Mouse (Mus musculus) midbrain, embryonic 13.5 days (tissue): ENCODE data around the gene S1pr1. TPM values are rescaled to one million over a fixed set of nuclear protein-coding genes. Genes with fewer than 3 reads are reported as not detected.
A peak's percentile ranks its signal among the peaks of the same experiment; 100 is the strongest.

Experiments
- ATAC-seq: fragments of 200-750 bp; cut with Nextera tagmentation; 2 replicates; pipeline ENCODE4 v1.8.0; 2017; ENCODE audit warnings: mild to moderate bottlenecking, moderate TSS enrichment, moderate library complexity
- H3K27ac ChIP-seq: fragments of 300-500 bp; sonication (generic); 2 replicates; pipeline ENCODE4 v1.5.1; 2015; ENCODE audit warnings: inconsistent platforms, mild to moderate bottlenecking, moderate library complexity
- H3K27me3 ChIP-seq: fragments of 300-500 bp; sonication (generic); 2 replicates; pipeline ENCODE4 v1.6.1; 2015; ENCODE audit warnings: mild to moderate bottlenecking, inconsistent platforms
- H3K36me3 ChIP-seq: fragments of 300-500 bp; sonication (generic); 2 replicates; pipeline ENCODE4 v1.6.1; 2015; ENCODE audit warnings: mild to moderate bottlenecking, inconsistent platforms
- H3K4me1 ChIP-seq: fragments of 300-500 bp; sonication (generic); replicated peaks from 2 replicates; pipeline ENCODE4 v1.6.1; 2015; ENCODE audit warnings: inconsistent platforms
- H3K4me2 ChIP-seq: fragments of 300-500 bp; sonication (generic); replicated peaks from 2 replicates; pipeline ENCODE4 v1.6.1; 2015; ENCODE audit warnings: moderate library complexity, mild to moderate bottlenecking, inconsistent platforms
- H3K4me3 ChIP-seq: fragments of 300-500 bp; sonication (generic); replicated peaks from 2 replicates; pipeline ENCODE4 v1.5.1; 2015; ENCODE audit warnings: mild to moderate bottlenecking, inconsistent platforms
- H3K9ac ChIP-seq: fragments of 300-500 bp; sonication (generic); replicated peaks from 2 replicates; pipeline ENCODE4 v1.6.1; 2015; ENCODE audit warnings: mild to moderate bottlenecking, inconsistent platforms
- H3K9me3 ChIP-seq: fragments of 300-500 bp; sonication (generic); 2 replicates; pipeline ENCODE4 v1.6.1; 2016; ENCODE audit warnings: mild to moderate bottlenecking, inconsistent platforms
- WGBS: fragments of 180-500 bp; shearing (Covaris S2); methylation state at CpG from one replicate; pipeline ENCODE4 v1.1.7; 2015; 5-methylcytosine and 5-hydroxymethylcytosine counted together
- polyA plus RNA-seq: library from polyadenylated mRNA; unstranded; fragments of >200 nt; fragmentation: Nextera tagmentation; extraction: Ambion mirVana; gene quantifications from 2 replicates; pipeline ENCODE4 v1.2.1, GENCODE M21; 2015

Gene S1pr1
- 25.0 and 30.5 TPM in 2 replicates for polyA plus RNA-seq

- peak; percentile 90 for ATAC-seq
- Histone ChIP-seq H3K9me3 (no peaks in the 10 kb centered on the region), H3K4me2 (peak within 1 kb of the TSS; percentile 88), H3K36me3 (0 out of 2 replicates have a peak, but pooled peaks cover 6% of the 10 kb centered on the region), H3K4me3 (peak within 1 kb of the TSS; percentile 57), H3K27me3 (peaks cover 6% of the 10 kb centered on the region; the same call in 1 of the 2 replicates), H3K9ac (peak within 1 kb of the TSS; percentile 59), H3K27ac (peak within 1 kb of the TSS; percentile 52), H3K4me1 (peaks cover 27% of the 10 kb centered on the region)
- WGBS: under 1% methylated on average over 51 of the region's 51 CpGs
These were observed at the start of gene S1pr1 for GRCm38 (mm10) chr3:115714671-115715651. S1pr1 (minus strand) TSS chr3:115715072.

GRCm38 (mm10) chr3:115763292-115763691 is 48.4 kb upstream of the S1pr1 start:
- Histone ChIP-seq H3K36me3 (no peaks in the 10 kb centered on the region), H3K4me2 (no peak overlapping the region), H3K9me3 (0 out of 2 replicates have a peak, but pooled peaks cover 2% of the 10 kb centered on the region), H3K4me3 (no peak overlapping the region), H3K27me3 (no peaks in the 10 kb centered on the region), H3K27ac (no peak overlapping the region), H3K4me1 (no peaks in the 10 kb centered on the region; the same call in 1 of the 2 replicates), H3K9ac (no peak overlapping the region)
- no peak; the same call in 1 of the 2 replicates for ATAC-seq
- WGBS: 78% methylated on average over 6 of the region's 6 CpGs

DNA sequence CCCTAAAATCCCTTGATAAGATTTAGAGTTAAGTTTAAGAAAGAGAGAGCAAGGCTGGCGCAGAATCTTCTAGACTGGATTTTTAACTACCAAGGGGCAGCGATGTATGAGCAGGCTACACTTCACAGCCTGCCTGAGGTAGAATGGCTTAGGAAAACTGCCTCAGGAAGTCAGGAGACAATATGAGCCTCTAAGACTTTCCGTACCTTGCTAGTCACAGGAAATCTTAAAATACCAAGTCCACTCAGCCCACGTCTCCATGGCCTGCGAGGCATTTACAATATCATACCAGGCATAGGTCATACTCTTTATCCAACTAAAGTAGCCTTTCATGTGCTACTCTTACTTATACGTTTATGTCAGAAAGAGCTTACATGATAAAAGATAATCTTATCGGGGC is 48.0 kb upstream of the S1pr1 start:
- 86% methylated on average over 7 of the region's 7 CpGs for WGBS

GRCm38 (mm10) chr3:115759659-115760058 is 44.8 kb upstream of the S1pr1 start:
- H3K4me1 ChIP-seq: no peaks in the 10 kb centered on the region; the same call in 1 of the 2 replicates
- ATAC-seq: no peak
- 0 out of 2 replicates have a peak, but pooled peaks cover 2% of the 10 kb centered on the region for H3K9me3 ChIP-seq
- no peak overlapping the region for H3K4me3 ChIP-seq
- WGBS: 95% methylated on average over 4 of the region's 4 CpGs
- no peak overlapping the region for H3K27ac ChIP-seq
- H3K27me3 ChIP-seq: no peaks in the 10 kb centered on the region
- H3K4me2 ChIP-seq: no peak overlapping the region
- H3K36me3 ChIP-seq: no peaks in the 10 kb centered on the region
- no peak overlapping the region for H3K9ac ChIP-seq

More for the DNA sequence above, 48.0 kb upstream of the S1pr1 start:
- Histone ChIP-seq H3K27me3 (no peaks in the 10 kb centered on the region), H3K4me3 (no peak overlapping the region), H3K27ac (no peak overlapping the region), H3K4me1 (no peaks in the 10 kb centered on the region; the same call in 1 of the 2 replicates), H3K4me2 (no peak overlapping the region), H3K9ac (no peak overlapping the region), H3K36me3 (no peaks in the 10 kb centered on the region), H3K9me3 (0 out of 2 replicates have a peak, but pooled peaks cover 2% of the 10 kb centered on the region)
- no peak for ATAC-seq

GRCm38 (mm10) chr3:115758455-115758912 is 43.6 kb upstream of the S1pr1 start:
- Histone ChIP-seq H3K4me1 (no peaks in the 10 kb centered on the region; the same call in 1 of the 2 replicates), H3K9ac (no peak overlapping the region), H3K9me3 (0 out of 2 replicates have a peak, but pooled peaks cover 2% of the 10 kb centered on the region), H3K27me3 (no peaks in the 10 kb centered on the region), H3K4me3 (no peak overlapping the region), H3K36me3 (no peaks in the 10 kb centered on the region), H3K4me2 (no peak overlapping the region), H3K27ac (no peak overlapping the region)
- WGBS: 24% methylated on average over 9 of the region's 9 CpGs
- ATAC-seq: no peak

DNA sequence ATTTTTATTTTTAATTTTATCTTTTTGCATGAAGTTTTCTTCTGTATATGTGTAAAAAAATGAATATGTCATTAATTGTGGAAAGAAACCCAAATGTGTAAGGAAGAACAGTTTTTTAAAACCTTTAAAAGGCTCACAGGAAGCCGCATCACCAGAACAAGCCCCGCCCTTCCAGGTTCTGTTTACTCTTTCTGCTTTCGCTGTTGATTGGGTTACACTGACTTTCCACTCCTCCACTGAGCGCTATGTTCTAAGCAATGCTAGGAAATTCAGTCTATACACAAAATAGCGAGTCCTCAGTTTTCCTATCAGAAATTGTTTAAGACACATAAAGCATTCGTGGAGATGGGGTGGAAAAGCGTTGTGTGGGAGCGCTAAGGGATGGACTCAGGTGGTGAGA is 39.6 kb upstream of the S1pr1 start:
- Histone ChIP-seq H3K36me3 (no peaks in the 10 kb centered on the region), H3K27ac (no peak overlapping the region), H3K4me2 (no peak overlapping the region), H3K4me3 (no peak overlapping the region), H3K9ac (no peak overlapping the region), H3K4me1 (no peaks in the 10 kb centered on the region; the same call in 1 of the 2 replicates), H3K27me3 (no peaks in the 10 kb centered on the region), H3K9me3 (no peaks in the 10 kb centered on the region)
- 60% methylated on average over 8 of the region's 8 CpGs for WGBS
- no peak for ATAC-seq

DNA sequence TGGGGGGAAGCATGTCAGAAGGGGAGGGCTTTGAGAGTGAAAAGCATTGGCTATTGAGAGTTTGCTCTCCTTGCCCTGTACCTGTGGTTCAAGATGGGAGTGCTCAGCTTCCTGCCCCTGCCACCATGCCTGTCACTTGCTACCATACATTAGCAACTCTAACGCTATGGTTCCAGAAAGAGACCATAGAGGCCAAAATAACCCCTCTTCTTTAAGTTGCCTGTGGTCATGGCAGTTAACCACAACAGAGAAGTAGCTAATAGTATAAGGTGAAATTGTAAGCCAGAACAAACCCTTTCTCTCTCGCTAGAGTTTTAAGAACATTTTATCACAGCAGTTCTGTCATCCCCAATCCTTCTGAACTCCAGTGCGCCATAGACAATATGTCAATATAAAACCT is 35.5 kb upstream of the S1pr1 start:
- 95% methylated on average over 3 of the region's 3 CpGs for WGBS
- no peak overlapping the region for H3K9ac ChIP-seq

GRCm38 (mm10) chr3:115748289-115748989 is 33.6 kb upstream of the S1pr1 start:
- no peaks in the 10 kb centered on the region for H3K4me1 ChIP-seq
- no peak for ATAC-seq
- H3K4me2 ChIP-seq: no peak overlapping the region
- H3K36me3 ChIP-seq: no peaks in the 10 kb centered on the region
- no peak overlapping the region for H3K4me3 ChIP-seq
- H3K27me3 ChIP-seq: no peaks in the 10 kb centered on the region
- no peak overlapping the region for H3K27ac ChIP-seq
- H3K9me3 ChIP-seq: no peaks in the 10 kb centered on the region
- H3K9ac ChIP-seq: no peak overlapping the region
- WGBS: 87% methylated on average over 5 of the region's 5 CpGs

More for the DNA sequence above, 35.5 kb upstream of the S1pr1 start:
- Histone ChIP-seq H3K27me3 (no peaks in the 10 kb centered on the region), H3K27ac (no peak overlapping the region), H3K4me1 (no peaks in the 10 kb centered on the region), H3K36me3 (no peaks in the 10 kb centered on the region), H3K4me2 (no peak overlapping the region), H3K4me3 (no peak overlapping the region), H3K9me3 (no peaks in the 10 kb centered on the region)
- no peak for ATAC-seq

DNA sequence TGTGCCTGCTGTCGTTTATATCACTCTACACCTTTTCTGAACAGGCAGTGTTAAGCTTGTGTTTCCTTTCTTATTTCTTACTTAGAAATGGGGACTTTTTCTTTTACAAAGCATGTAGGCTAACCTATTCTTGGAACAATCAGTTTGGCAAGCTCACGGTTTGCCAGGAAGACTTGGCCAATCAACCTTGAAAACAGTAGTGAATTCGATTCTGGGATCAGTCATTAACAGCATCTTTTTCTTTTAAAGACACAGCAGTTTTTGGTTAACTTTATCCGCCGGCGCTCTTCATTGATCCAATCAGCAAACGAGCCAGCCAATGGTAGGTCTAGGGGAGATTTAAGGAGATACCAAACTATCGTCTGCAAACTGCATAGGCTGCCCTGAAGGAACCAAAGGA is 31.6 kb upstream of the S1pr1 start:
- Histone ChIP-seq H3K9ac (no peak overlapping the region), H3K27ac (no peak overlapping the region), H3K36me3 (no peaks in the 10 kb centered on the region), H3K4me3 (no peak overlapping the region), H3K4me2 (no peak overlapping the region), H3K4me1 (no peaks in the 10 kb centered on the region), H3K27me3 (no peaks in the 10 kb centered on the region), H3K9me3 (no peaks in the 10 kb centered on the region)
- WGBS: 88% methylated on average over 8 of the region's 8 CpGs
- no peak for ATAC-seq

GRCm38 (mm10) chr3:115745088-115745487 is 30.2 kb upstream of the S1pr1 start:
- WGBS: 95% methylated on average over 11 of the region's 11 CpGs
- no peaks in the 10 kb centered on the region for H3K9me3 ChIP-seq
- ATAC-seq: no peak
- H3K27me3 ChIP-seq: no peaks in the 10 kb centered on the region
- H3K4me2 ChIP-seq: no peak overlapping the region
- H3K4me3 ChIP-seq: no peak overlapping the region
- no peak overlapping the region for H3K27ac ChIP-seq
- H3K4me1 ChIP-seq: no peaks in the 10 kb centered on the region
- H3K36me3 ChIP-seq: no peaks in the 10 kb centered on the region
- no peak overlapping the region for H3K9ac ChIP-seq

- no peak overlapping the region for H3K9ac ChIP-seq
- no peaks in the 10 kb centered on the region for H3K9me3 ChIP-seq
- no peaks in the 10 kb centered on the region for H3K27me3 ChIP-seq
- H3K36me3 ChIP-seq: no peaks in the 10 kb centered on the region
- peaks cover 6% of the 10 kb centered on the region for H3K4me1 ChIP-seq
- H3K27ac ChIP-seq: no peak overlapping the region
- 52% methylated on average over 2 of the region's 2 CpGs for WGBS
- no peak overlapping the region for H3K4me3 ChIP-seq
- no peak overlapping the region for H3K4me2 ChIP-seq
- ATAC-seq: no peak
These were observed 23.7 kb upstream of the S1pr1 start for GRCm38 (mm10) chr3:115738524-115738923.
